Mouse (Mus musculus): ENCODE measurements around the gene Pccb. TPM values are rescaled to one million over a fixed set of nuclear protein-coding genes. Genes with fewer than 3 reads are reported as not detected.

The Pccb gene
- polyA plus RNA-seq, 1 experiment from 2014 or later = 19.2 TPM

GRCm38 (mm10) chr9:100978666-100979065 lies 56.0 kb downstream of the Pccb start:
- WGBS = 93% methylated on average over 5 of the region's 5 CpGs
- no peaks in the 10 kb centered on the region for H3K9me3 ChIP-seq (replicated peaks)
- no peaks in the 10 kb centered on the region for H3K27me3 ChIP-seq
- H3K9ac ChIP-seq = no peak overlapping the region
- H3K4me2 ChIP-seq (replicated peaks) = no peak overlapping the region
- no peak for ATAC-seq (ENCODE audit: low FRiP score)
- no peak overlapping the region for H3K4me3 ChIP-seq
- H3K36me3 ChIP-seq = peaks cover 5% of the 10 kb centered on the region
- no peak overlapping the region for H3K27ac ChIP-seq
- H3K4me1 ChIP-seq = no peaks in the 10 kb centered on the region

- no peaks in the 10 kb centered on the region for H3K36me3 ChIP-seq
- no peak for ATAC-seq (ENCODE audit: low FRiP score)
- no peaks in the 10 kb centered on the region for H3K9me3 ChIP-seq (replicated peaks)
- no peak overlapping the region for H3K4me2 ChIP-seq (replicated peaks)
- no peaks in the 10 kb centered on the region for H3K27me3 ChIP-seq
- no peak overlapping the region for H3K4me3 ChIP-seq
- WGBS = 83% methylated on average over 2 of the region's 2 CpGs
- no peak overlapping the region for H3K9ac ChIP-seq
- H3K4me1 ChIP-seq = no peaks in the 10 kb centered on the region
- no peak overlapping the region for H3K27ac ChIP-seq
Observed at GRCm38 (mm10) chr9:100969461-100969860, 65.2 kb downstream of the Pccb start.

- WGBS = 78% methylated on average over 4 of the region's 4 CpGs
- Histone ChIP-seq H3K27ac (no peak overlapping the region), H3K9ac (no peak overlapping the region), H3K27me3 (no peaks in the 10 kb centered on the region), H3K4me3 (no peak overlapping the region), H3K36me3 (0 out of 2 replicates have a peak, but pooled peaks cover 3% of the 10 kb centered on the region), H3K4me1 (peaks cover 9% of the 10 kb centered on the region), H3K9me3 (replicated peaks) (no peaks in the 10 kb centered on the region), H3K4me2 (replicated peaks) (no peak overlapping the region)
- no peak for ATAC-seq (ENCODE audit: low FRiP score)
Observed at GRCm38 (mm10) chr9:100964106-100964505, 70.6 kb downstream of the Pccb start.

GRCm38 (mm10) chr9:100963428-100963912 lies 71.2 kb downstream of the Pccb start:
- peak; percentile 68 for ATAC-seq (ENCODE audit: low FRiP score)
- no peaks in the 10 kb centered on the region for H3K27me3 ChIP-seq
- no peak overlapping the region for H3K27ac ChIP-seq
- no peak overlapping the region for H3K9ac ChIP-seq
- peaks cover 3% of the 10 kb centered on the region; the same call in 1 of the 2 replicates for H3K36me3 ChIP-seq
- H3K9me3 ChIP-seq (replicated peaks) = no peaks in the 10 kb centered on the region
- H3K4me1 ChIP-seq = peaks cover 9% of the 10 kb centered on the region
- 56% methylated on average over 1 of the region's 1 CpGs for WGBS
- no peak overlapping the region for H3K4me3 ChIP-seq
- no peak overlapping the region for H3K4me2 ChIP-seq (replicated peaks)

- Histone ChIP-seq H3K4me2 (replicated peaks) (no peak overlapping the region), H3K4me1 (peaks cover 9% of the 10 kb centered on the region), H3K27ac (no peak overlapping the region), H3K9ac (no peak overlapping the region), H3K4me3 (no peak overlapping the region), H3K36me3 (peaks cover 5% of the 10 kb centered on the region; the same call in 1 of the 2 replicates), H3K27me3 (no peaks in the 10 kb centered on the region), H3K9me3 (replicated peaks) (no peaks in the 10 kb centered on the region)
- ATAC-seq (ENCODE audit: low FRiP score) = peak; percentile 32; the same call in 1 of the 2 replicates
- 69% methylated on average over 5 of the region's 5 CpGs for WGBS
Observed at GRCm38 (mm10) chr9:100962903-100963427, 71.7 kb downstream of the Pccb start.

- H3K27ac ChIP-seq = no peak overlapping the region
- no peaks in the 10 kb centered on the region for H3K4me1 ChIP-seq
- no peak overlapping the region for H3K4me2 ChIP-seq (replicated peaks)
- WGBS = 65% methylated on average over 4 of the region's 4 CpGs
- H3K9me3 ChIP-seq (replicated peaks) = no peaks in the 10 kb centered on the region
- no peak overlapping the region for H3K4me3 ChIP-seq
- H3K36me3 ChIP-seq = peaks cover 23% of the 10 kb centered on the region
- no peaks in the 10 kb centered on the region for H3K27me3 ChIP-seq
- ATAC-seq (ENCODE audit: low FRiP score) = no peak
- H3K9ac ChIP-seq = no peak overlapping the region
Observed at GRCm38 (mm10) chr9:100951481-100951880, 83.2 kb downstream of the Pccb start.

- no peaks in the 10 kb centered on the region for H3K27me3 ChIP-seq
- H3K4me2 ChIP-seq (replicated peaks) = no peak overlapping the region
- no peak overlapping the region for H3K4me3 ChIP-seq
- WGBS = 95% methylated on average over 5 of the region's 5 CpGs
- no peak overlapping the region for H3K9ac ChIP-seq
- H3K27ac ChIP-seq = no peak overlapping the region
- peaks cover 4% of the 10 kb centered on the region; the same call in 1 of the 2 replicates for H3K36me3 ChIP-seq
- ATAC-seq (ENCODE audit: low FRiP score) = no peak
- H3K4me1 ChIP-seq = 0 out of 2 replicates have a peak, but pooled peaks cover 4% of the 10 kb centered on the region
- no peaks in the 10 kb centered on the region for H3K9me3 ChIP-seq (replicated peaks)
Observed at GRCm38 (mm10) chr9:100944677-100945365, 89.9 kb downstream of the Pccb start.

- Histone ChIP-seq H3K36me3 (0 out of 2 replicates have a peak, but pooled peaks cover under 1% of the 10 kb centered on the region), H3K4me2 (replicated peaks) (no peak overlapping the region), H3K9me3 (replicated peaks) (no peaks in the 10 kb centered on the region), H3K9ac (no peak overlapping the region), H3K4me1 (0 out of 2 replicates have a peak, but pooled peaks cover 4% of the 10 kb centered on the region), H3K27me3 (no peaks in the 10 kb centered on the region), H3K4me3 (no peak overlapping the region), H3K27ac (no peak overlapping the region)
- no peak for ATAC-seq (ENCODE audit: low FRiP score)
- WGBS = 47% methylated on average over 2 of the region's 2 CpGs
Observed at GRCm38 (mm10) chr9:100942042-100942441, 92.7 kb downstream of the Pccb start.

Other genes with a start within 250 kb of the Pccb start
- gene Msl2, start 39.2 kb upstream of the Pccb start, polyA plus RNA-seq (2016; fragmentation: Nextera tagmentation; extraction: Ambion mirVana) = 9.6 and 11.7 TPM in 2 replicates
- 26.1 and 28.6 TPM in 2 replicates for gene Ppp2r3a, start 216.9 kb upstream of the Pccb start, polyA plus RNA-seq (2016; fragmentation: Nextera tagmentation; extraction: Ambion mirVana)